Mouse (Mus musculus): Measurements from ENCODE around the gene Plekhj1.

- TF ChIP-seq CTCF (conservative IDR thresholded peaks at IDR 0.05; ENCODE audit: insufficient read depth, insufficient read length, low read depth, low read length) (peak; percentile 80), POLR2A (IDR thresholded peaks at IDR 0.05; ENCODE audit: low read depth, low read length) (no peak)
Measured at GRCm38 (mm10) chr10:80757717-80758116, 40.7 kb downstream of the Plekhj1 start.
